In the genomic region with DNA sequence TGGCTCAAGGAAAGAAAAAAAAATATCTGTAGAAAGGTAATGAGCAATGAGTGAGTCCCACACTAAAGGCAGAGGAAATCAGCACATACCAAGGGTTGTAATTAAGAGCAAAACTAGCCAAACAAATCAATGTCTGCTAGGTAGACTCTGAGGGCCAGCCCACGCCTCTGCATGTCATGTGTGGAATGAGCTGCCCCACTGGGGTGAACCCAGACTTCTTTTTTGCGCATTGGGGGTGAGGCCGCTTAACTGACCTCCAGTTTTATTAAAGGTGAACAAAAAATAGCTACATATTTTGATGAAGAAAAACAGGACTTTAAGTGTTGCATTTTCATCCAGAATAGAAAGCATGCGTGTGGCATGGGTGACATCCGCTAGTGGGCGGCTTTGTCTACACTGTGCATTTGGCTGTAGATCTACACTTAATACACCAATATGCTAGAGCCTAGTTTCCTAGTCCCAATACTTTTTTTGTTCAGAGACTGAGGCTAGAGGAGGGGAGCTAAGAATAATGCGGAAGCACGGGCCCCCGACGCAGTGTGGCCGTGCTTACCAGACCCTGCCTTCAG, we compare ENCODE assay signal across 7 mouse cellular contexts.
DNase-seq lines count a peak whose midpoint lies in the region; ATAC-seq and TF ChIP-seq lines count a peak whose summit lies in the region.

No protein-coding gene starts in this region.

- H3K27me3 ChIP-seq in kidney, embryonic 15.5 days: no peaks in the 10 kb centered on the region
- H3K27me3 ChIP-seq in kidney, adult 2 months (replicated peaks; ENCODE audit: control insufficient read depth, insufficient read depth, low read length): no peaks in the 10 kb centered on the region
- no peaks in the 10 kb centered on the region for H3K27me3 ChIP-seq in embryonic facial prominence, embryonic 13.5 days
- no peaks in the 10 kb centered on the region for H3K27me3 ChIP-seq in hindbrain, embryonic 12.5 days
- no peaks in the 10 kb centered on the region for H3K27me3 ChIP-seq in midbrain, postnatal 0 days (ENCODE audit: insufficient read depth, low read length)

- 0 out of 2 replicates have a peak overlapping the region, but pooled peaks have one; percentile 45 for H3K27ac ChIP-seq in kidney, embryonic 15.5 days
- no peak overlapping the region for H3K27ac ChIP-seq in kidney, adult 2 months (ENCODE audit: insufficient read depth, low read depth, low read length)
- H3K27ac ChIP-seq in embryonic facial prominence, embryonic 13.5 days: no peak overlapping the region
- no peak overlapping the region for H3K27ac ChIP-seq in hindbrain, embryonic 12.5 days
- H3K27ac ChIP-seq in midbrain, postnatal 0 days (ENCODE audit: low read depth, low read length): peak overlapping the region; percentile 51; the same call in 1 of the 2 replicates

- no peaks in the 10 kb centered on the region for H3K36me3 ChIP-seq in kidney, embryonic 15.5 days
- H3K36me3 ChIP-seq in kidney, adult 2 months (ENCODE audit: control insufficient read depth, insufficient read depth, low read length): no peaks in the 10 kb centered on the region
- H3K36me3 ChIP-seq in embryonic facial prominence, embryonic 13.5 days: no peaks in the 10 kb centered on the region
- no peaks in the 10 kb centered on the region for H3K36me3 ChIP-seq in hindbrain, embryonic 12.5 days
- no peaks in the 10 kb centered on the region for H3K36me3 ChIP-seq in midbrain, postnatal 0 days (ENCODE audit: insufficient read depth, low read length)

- no peak for DNase-seq in kidney, adult 2 months
- DNase-seq in midbrain, postnatal 0 days (ENCODE audit: low spot score): no peak
- no peak for DNase-seq in urinary bladder, postnatal 14 days (ENCODE audit: low spot score)
- DNase-seq in right cerebral cortex, adult 18-20 months: no peak

- 85% methylated on average over 11 of the region's 11 CpGs for WGBS in kidney, embryonic 15.5 days
- 82% methylated on average over 11 of the region's 11 CpGs for WGBS in kidney, adult 2 months
- 89% methylated on average over 11 of the region's 11 CpGs for WGBS in embryonic facial prominence, embryonic 13.5 days
- 79% methylated on average over 11 of the region's 11 CpGs for WGBS in hindbrain, embryonic 12.5 days
- WGBS in midbrain, postnatal 0 days: 88% methylated on average over 11 of the region's 11 CpGs

- H3K9ac ChIP-seq in kidney, embryonic 15.5 days: no peak overlapping the region
- H3K9ac ChIP-seq in embryonic facial prominence, embryonic 13.5 days: no peak overlapping the region
- no peak overlapping the region for H3K9ac ChIP-seq in hindbrain, embryonic 12.5 days
- H3K9ac ChIP-seq in midbrain, postnatal 0 days (replicated peaks; ENCODE audit: low read length, poor library complexity, severe bottlenecking): peak overlapping the region; percentile 42; the same call in 1 of the 2 replicates

- peaks cover 23% of the 10 kb centered on the region for H3K4me1 ChIP-seq in kidney, embryonic 15.5 days
- peaks cover 2% of the 10 kb centered on the region; the same call in 1 of the 2 replicates for H3K4me1 ChIP-seq in kidney, adult 2 months (ENCODE audit: control insufficient read depth, insufficient read depth, low read length)
- peaks cover 30% of the 10 kb centered on the region for H3K4me1 ChIP-seq in embryonic facial prominence, embryonic 13.5 days
- H3K4me1 ChIP-seq in hindbrain, embryonic 12.5 days: peaks cover 27% of the 10 kb centered on the region
- H3K4me1 ChIP-seq in midbrain, postnatal 0 days (ENCODE audit: insufficient read depth, low read length): peaks cover 8% of the 10 kb centered on the region

- ATAC-seq in kidney, embryonic 15.5 days (replicated peaks; ENCODE audit: low FRiP score): peak; percentile 2; the same call in 1 of the 2 replicates
- no peak for ATAC-seq in embryonic facial prominence, embryonic 13.5 days (ENCODE audit: insufficient number of reproducible peaks, insufficient read depth, low FRiP score, low TSS enrichment, low read depth)
- ATAC-seq in hindbrain, embryonic 12.5 days (ENCODE audit: low FRiP score): peak; percentile 53
- peak; percentile 26 for ATAC-seq in midbrain, postnatal 0 days (ENCODE audit: low FRiP score)

- no peaks in the 10 kb centered on the region for H3K9me3 ChIP-seq in kidney, embryonic 15.5 days (replicated peaks)
- no peaks in the 10 kb centered on the region for H3K9me3 ChIP-seq in embryonic facial prominence, embryonic 13.5 days
- no peaks in the 10 kb centered on the region for H3K9me3 ChIP-seq in hindbrain, embryonic 12.5 days (replicated peaks)
- H3K9me3 ChIP-seq in midbrain, postnatal 0 days (ENCODE audit: low read length): no peaks in the 10 kb centered on the region

- TF ChIP-seq CTCF in kidney, adult 2 months (conservative IDR thresholded peaks at IDR 0.05; ENCODE audit: insufficient read depth, insufficient read length, low read depth, low read length): no peak
- TF ChIP-seq CTCF in midbrain, postnatal 0 days (IDR thresholded peaks at IDR 0.05): no peak

- peak overlapping the region; percentile 61 for H3K4me2 ChIP-seq in kidney, embryonic 15.5 days
- peak overlapping the region; percentile 31 for H3K4me2 ChIP-seq in embryonic facial prominence, embryonic 13.5 days
- peak overlapping the region; percentile 47 for H3K4me2 ChIP-seq in hindbrain, embryonic 12.5 days (replicated peaks)
- H3K4me2 ChIP-seq in midbrain, postnatal 0 days (ENCODE audit: low read depth, low read length, poor library complexity, severe bottlenecking): peak overlapping the region; percentile 55

- H3K4me3 ChIP-seq in kidney, embryonic 15.5 days (replicated peaks): peak overlapping the region; percentile 36
- no peak overlapping the region for H3K4me3 ChIP-seq in kidney, adult 2 months (ENCODE audit: insufficient read depth, low read depth, low read length)
- no peak overlapping the region for H3K4me3 ChIP-seq in embryonic facial prominence, embryonic 13.5 days
- no peak overlapping the region for H3K4me3 ChIP-seq in hindbrain, embryonic 12.5 days
- H3K4me3 ChIP-seq in midbrain, postnatal 0 days (ENCODE audit: low read depth, low read length): peak overlapping the region; percentile 36; the same call in 1 of the 2 replicates

- TF ChIP-seq POLR2A in kidney, adult 2 months (IDR thresholded peaks at IDR 0.05; ENCODE audit: low read depth, low read length): no peak

Comparison
In these comparisons a context has a peak if more than half of its experiments do, and no peak if none do; other contexts are left out.
1. H3K27ac ChIP-seq: peak in kidney, embryonic 15.5 days (single experiment) and midbrain, postnatal 0 days (single experiment); none in kidney, adult 2 months (single experiment), embryonic facial prominence, embryonic 13.5 days (single experiment) and hindbrain, embryonic 12.5 days (single experiment).
2. H3K4me3 ChIP-seq: peak in kidney, embryonic 15.5 days (single experiment) and midbrain, postnatal 0 days (single experiment); none in kidney, adult 2 months (single experiment), embryonic facial prominence, embryonic 13.5 days (single experiment) and hindbrain, embryonic 12.5 days (single experiment).
3. Peak in every context shown above with its lines, with median percentiles within 50 percentile points of each other: H3K4me2 ChIP-seq.